Mouse (Mus musculus) induced T-regulatory cell, adult 2 months (primary cell): ENCODE data around the gene Acsf3.

Source experiments
- DNase-seq: peaks from one replicate; pipeline ENCODE4 v3.0.0-alpha.2; 2012; ENCODE audit warnings: low read depth

The Acsf3 gene

DNA sequence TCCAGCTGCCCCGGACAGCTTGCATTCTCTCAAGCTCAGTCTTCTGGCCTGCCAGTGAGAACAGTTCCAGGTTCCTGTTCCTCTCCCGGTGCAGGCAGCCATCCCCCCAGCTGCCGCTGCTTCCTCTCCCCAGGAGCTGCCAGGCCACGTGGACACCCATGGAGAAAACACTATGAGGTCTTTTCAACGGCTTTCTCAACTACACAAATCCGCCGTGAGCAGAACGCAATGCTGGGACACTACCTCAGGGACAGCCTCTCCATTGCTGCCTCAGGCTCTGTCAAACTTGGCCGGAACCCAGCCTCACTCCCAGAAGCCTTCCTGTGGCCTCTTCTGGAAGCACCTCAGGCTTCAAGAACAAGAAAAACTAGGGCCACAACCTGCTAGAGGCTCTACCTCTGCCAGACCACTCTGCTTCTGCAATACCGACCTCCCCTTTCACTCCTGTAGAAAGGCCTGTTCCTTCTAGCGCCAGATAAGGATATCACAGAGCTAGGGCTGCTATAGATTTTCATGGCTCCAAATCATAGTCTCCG is 12.5 kb upstream of the Acsf3 start:
- no peak for DNase-seq

- DNase-seq = peak; percentile 19
These were observed 12.0 kb upstream of the Acsf3 start for GRCm38 (mm10) chr8:122763267-122763738.

GRCm38 (mm10) chr8:122764790-122765474 is 10.4 kb upstream of the Acsf3 start:
- peak; percentile 21 for DNase-seq

- no peak for DNase-seq
These were observed 9.1 kb upstream of the Acsf3 start for GRCm38 (mm10) chr8:122766189-122766588.

GRCm38 (mm10) chr8:122766647-122767200 is 8.6 kb upstream of the Acsf3 start:
- no peak for DNase-seq

- DNase-seq = no peak
These were observed 8.1 kb upstream of the Acsf3 start for GRCm38 (mm10) chr8:122767229-122767628.

DNA sequence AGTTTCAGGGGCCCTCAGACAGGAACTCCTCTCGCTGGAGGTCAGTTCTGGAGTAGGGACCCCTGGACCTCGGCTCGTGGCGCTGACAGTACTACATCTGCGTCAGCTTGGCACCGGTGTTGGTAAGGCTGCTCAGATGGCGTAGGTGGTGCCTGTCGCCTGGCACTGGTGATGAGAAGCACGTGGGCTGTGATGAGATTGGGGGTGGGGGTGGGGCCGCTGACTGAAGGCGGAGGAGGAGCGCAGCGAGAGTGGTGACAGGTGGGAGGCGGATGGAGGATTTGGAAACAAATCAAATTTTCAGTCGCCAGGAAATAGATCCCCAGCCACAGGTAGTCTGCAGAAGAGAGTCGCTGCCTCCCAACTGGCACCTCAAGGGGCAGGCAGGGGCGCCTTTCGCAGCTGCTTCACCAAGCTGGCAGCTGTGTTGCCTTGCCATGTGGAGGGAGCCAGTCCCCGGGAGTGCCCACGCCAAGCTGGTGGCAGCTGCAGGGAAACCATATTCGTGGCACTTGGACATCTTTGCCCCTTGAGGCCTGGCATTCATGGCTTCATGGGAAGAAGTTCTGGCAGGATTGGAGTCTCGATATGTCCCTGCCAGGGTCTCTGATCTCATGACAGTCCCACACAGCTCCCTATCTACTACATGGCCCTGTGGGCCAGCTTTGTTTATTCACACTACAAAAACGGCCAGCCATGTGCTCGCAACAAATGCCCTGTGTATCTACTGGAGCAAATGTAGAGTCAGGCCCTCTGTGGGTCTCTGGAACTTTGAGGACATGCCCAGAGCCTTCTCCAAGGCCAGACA is 5.8 kb upstream of the Acsf3 start:
- DNase-seq = peak; percentile 60

GRCm38 (mm10) chr8:122772431-122773060 is 2.7 kb upstream of the Acsf3 start:
- DNase-seq = peak; percentile 11

DNA sequence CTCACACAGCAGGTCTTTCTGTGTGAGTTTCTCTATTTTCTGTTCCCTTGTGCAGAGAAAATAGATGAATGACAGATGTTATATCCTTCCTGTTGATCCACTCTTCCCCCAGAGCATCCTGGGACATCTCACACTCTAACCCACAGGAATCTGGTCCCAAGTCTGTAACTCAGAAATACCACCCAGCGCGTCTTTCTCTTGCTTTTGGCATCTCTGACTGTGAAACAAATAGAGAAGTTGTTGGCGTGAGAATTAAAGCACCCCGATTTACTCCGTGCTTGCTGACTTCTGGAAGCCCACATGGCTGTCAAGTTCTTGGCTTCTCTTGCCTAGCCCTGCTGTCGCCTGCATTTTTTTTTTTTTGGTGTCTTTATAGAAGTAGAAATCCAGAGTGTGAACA is 2.4 kb downstream of the Acsf3 start:
- no peak for DNase-seq

DNA sequence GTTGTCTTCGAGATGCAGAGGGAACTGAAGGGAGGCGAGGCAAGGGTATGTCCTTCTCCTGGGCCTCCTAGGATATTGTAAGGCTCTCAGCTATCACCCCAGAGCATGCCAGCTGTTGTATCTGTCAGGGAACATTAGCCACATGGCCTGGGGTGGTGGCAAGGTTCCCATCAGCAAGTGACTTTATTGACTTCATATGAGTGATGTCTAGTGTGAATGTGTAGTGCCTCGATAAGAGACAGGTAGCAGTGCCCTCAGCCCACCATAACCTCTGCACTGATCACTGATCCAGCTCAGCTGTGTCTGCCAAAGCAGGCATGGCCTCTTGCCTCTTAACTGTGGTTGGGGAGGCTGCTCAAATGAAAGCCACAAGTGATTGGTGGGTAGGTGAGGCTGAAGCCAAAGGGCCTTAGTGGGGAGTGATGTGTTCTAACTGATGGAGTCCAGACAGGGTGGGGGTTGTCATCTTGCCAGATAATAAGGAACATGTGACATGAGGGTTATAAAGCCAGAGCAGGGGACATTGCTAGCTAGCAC is 3.5 kb downstream of the Acsf3 start:
- no peak for DNase-seq

DNA sequence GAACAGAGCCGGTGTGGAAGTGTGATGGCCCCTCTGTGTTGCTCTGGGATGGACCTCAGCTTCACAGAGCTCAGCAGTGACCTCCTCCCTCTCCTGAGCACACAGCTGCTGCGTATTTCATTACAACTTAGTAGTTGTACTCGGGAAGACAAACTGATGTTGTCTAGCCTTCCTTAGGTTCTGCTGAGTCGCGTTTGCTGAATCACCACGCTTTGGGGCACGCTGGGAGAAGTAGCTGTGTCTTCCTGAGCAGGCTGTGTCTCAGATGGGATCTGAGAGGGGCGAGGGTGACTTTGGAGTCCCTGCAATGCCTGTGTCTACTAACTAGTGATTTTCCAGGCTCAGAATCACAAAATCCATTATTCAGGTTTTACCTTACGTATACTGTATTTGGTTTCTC is 4.0 kb downstream of the Acsf3 start:
- DNase-seq = no peak

- no peak for DNase-seq
These were observed 9.5 kb downstream of the Acsf3 start for GRCm38 (mm10) chr8:122784756-122785155.

GRCm38 (mm10) chr8:122789796-122790195 is 14.5 kb downstream of the Acsf3 start:
- no peak for DNase-seq

DNA sequence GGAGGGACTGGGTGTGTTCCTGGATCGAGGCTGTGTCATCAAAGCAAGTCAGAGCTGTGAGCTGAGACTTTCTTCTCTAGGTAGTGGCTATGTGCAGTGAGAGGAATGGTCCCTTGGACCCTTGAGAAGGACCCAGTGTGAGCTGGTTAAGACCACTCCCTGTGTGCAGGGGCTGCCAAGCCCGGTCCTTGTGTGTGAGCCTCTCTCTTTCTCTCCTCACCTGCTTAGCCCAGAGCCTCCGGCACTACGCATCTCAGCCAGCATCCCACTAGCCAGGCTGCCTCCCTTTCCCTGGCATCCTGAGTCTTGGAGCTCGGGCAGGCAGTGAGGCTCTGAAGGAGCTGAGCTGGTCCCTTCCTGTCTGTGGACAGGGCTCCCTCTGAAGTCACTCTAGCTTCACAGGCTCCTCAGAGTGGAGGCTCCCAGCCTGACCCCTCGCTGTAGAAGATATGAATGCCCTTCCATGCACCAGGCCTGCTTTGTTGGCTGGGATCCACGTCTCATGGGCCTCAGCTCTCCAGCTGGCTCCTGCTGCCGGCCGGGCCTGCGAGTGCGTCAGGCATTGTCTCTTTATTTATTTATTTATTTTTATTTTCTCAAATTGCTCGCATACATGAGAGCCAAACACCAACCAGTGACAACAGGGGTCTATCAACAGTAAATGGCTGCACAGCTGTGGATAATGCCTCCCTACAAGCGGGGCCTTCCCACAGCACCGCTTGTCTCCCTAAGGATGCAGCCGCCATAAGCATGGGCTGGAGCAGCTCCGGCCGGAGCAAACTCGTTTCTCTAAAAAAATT is 18.3 kb downstream of the Acsf3 start:
- DNase-seq = no peak

DNA sequence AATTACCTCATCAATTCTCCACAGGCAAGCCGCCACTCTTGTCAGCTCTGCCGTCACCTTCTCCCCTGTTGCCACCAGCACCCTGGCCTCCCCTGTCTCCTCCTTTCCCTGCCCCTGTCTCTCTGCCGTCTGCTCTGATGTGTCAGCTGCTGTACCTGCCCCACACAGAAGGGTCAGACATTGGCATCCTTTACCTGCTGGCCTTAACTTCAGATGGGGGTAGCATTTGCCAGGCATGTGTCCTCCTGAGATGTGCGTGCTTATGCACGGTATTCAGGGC is 18.8 kb downstream of the Acsf3 start:
- no peak for DNase-seq

GRCm38 (mm10) chr8:122803906-122804761 is 28.8 kb downstream of the Acsf3 start:
- DNase-seq = no peak

DNA sequence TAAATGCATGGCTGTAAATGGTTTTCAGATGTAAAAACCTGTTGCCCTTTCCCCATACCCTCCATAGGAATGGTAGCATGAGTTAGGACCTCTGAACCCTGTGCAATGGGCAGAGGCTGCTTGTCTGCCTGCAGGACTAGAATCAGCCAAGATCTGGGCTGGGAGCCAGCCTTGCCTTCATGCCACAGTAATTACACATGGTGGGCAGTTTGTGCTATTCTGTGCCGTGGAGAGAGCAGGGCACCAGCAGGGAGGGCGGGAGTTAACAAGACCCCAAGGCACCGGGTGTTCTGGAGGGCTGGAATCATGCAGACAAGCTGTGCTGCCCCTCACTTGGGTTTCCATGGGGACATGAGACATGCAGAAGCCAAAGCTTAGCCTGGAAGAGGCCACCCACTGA is 30.1 kb downstream of the Acsf3 start:
- DNase-seq = no peak

- no peak for DNase-seq
These were observed 31.8 kb downstream of the Acsf3 start for GRCm38 (mm10) chr8:122806956-122807538.

GRCm38 (mm10) chr8:122807907-122808306 is 32.6 kb downstream of the Acsf3 start:
- no peak for DNase-seq

GRCm38 (mm10) chr8:122810376-122810775 is 35.1 kb downstream of the Acsf3 start:
- DNase-seq = no peak
